Mouse (Mus musculus) lung, postnatal 0 days (tissue): ENCODE results near the gene Taar9. TPM values are rescaled to one million over a fixed set of nuclear protein-coding genes. Genes with fewer than 3 reads are reported as not detected.
"Not testable (repeated sequence)": the region's sequence is repeated elsewhere in the genome, so short reads cannot be mapped to it uniquely, and the experiment has no call there.

ENCODE experiments used
- ATAC-seq: fragments of 200-750 bp; cut with Nextera tagmentation; 2 replicates; pipeline ENCODE4 v1.8.0; 2017; ENCODE audit warnings: moderate library complexity
- DNase-seq: peaks from one replicate; pipeline ENCODE4 v3.0.0-alpha.2; 2016; ENCODE audit warnings: low spot score
- H3K27ac ChIP-seq: fragments of 300-500 bp; sonication (generic); 2 replicates; pipeline ENCODE4 v1.5.1; 2014; ENCODE audit warnings: antibody characterized with exemption, mild to moderate bottlenecking, low read length, mixed read lengths
- H3K27me3 ChIP-seq: fragments of 300-500 bp; sonication (generic); replicated peaks from 2 replicates; pipeline ENCODE4 v1.6.1; 2014; ENCODE audit warnings: low read length, mixed read lengths; ENCODE audit not compliant: insufficient read depth
- H3K36me3 ChIP-seq: fragments of 300-500 bp; sonication (generic); 2 replicates; pipeline ENCODE4 v1.6.1; 2014; ENCODE audit warnings: low read length, mixed read lengths; ENCODE audit not compliant: insufficient read depth
- H3K4me1 ChIP-seq: fragments of 300-500 bp; sonication (generic); 2 replicates; pipeline ENCODE4 v1.6.1; 2014; ENCODE audit warnings: antibody characterized with exemption, low read depth, low read length, mixed read lengths; ENCODE audit not compliant: insufficient read depth
- H3K4me2 ChIP-seq: fragments of 300-500 bp; sonication (generic); replicated peaks from 2 replicates; pipeline ENCODE4 v1.6.1; 2014; ENCODE audit warnings: low read depth, mild to moderate bottlenecking, low read length, moderate library complexity, mixed read lengths
- H3K4me3 ChIP-seq: fragments of 300-500 bp; sonication (generic); 2 replicates; pipeline ENCODE4 v1.5.1; 2014; ENCODE audit warnings: low read depth, low read length
- H3K9ac ChIP-seq: fragments of 300-500 bp; sonication (generic); replicated peaks from 2 replicates; pipeline ENCODE4 v1.6.1; 2014; ENCODE audit warnings: low read depth, mild to moderate bottlenecking
- H3K9me3 ChIP-seq: fragments of 300-500 bp; sonication (generic); 2 replicates; pipeline ENCODE4 v1.6.1; 2016; ENCODE audit warnings: low read length, mixed read lengths
- CTCF ChIP-seq: IDR thresholded peaks from 2 replicates; pipeline ENCODE4 v1.5.1; 2016; ENCODE audit warnings: antibody characterized with exemption, mild to moderate bottlenecking
- EP300 ChIP-seq: IDR thresholded peaks from 2 replicates; pipeline ENCODE4 v1.6.1; 2016; ENCODE audit warnings: antibody characterized with exemption, mild to moderate bottlenecking, control low read depth
- WGBS: fragments of 180-500 bp; shearing (Covaris S2); extraction: QIAGEN DNeasy Blood & Tissue Kit; methylation state at CpG from one replicate; pipeline ENCODE4 v1.1.7; 2014; 5-methylcytosine and 5-hydroxymethylcytosine counted together
- polyA plus RNA-seq: library from polyadenylated mRNA; unstranded; fragments of >200 nt; fragmentation: Nextera tagmentation; extraction: Ambion mirVana; gene quantifications from 2 replicates; pipeline ENCODE4 v1.2.1, GENCODE M21; 2015

The Taar9 gene
- polyA plus RNA-seq = not detected in 2 replicates

GRCm38 (mm10) chr10:24109434-24109833 is at the start of gene Taar9:
TSS of gene Taar9 (minus strand) at chr10:24109534.
- not testable (repeated sequence) for H3K9ac ChIP-seq, H3K36me3 ChIP-seq, DNase-seq, H3K4me1 ChIP-seq, ATAC-seq, H3K9me3 ChIP-seq, H3K27me3 ChIP-seq, H3K27ac ChIP-seq, H3K4me2 ChIP-seq, H3K4me3 ChIP-seq
- 74% methylated on average over 8 of the region's 8 CpGs for WGBS

GRCm38 (mm10) chr10:24158470-24159254 is 49.3 kb upstream of the Taar9 start:
- TF ChIP-seq EP300 (no peak), CTCF (no peak)
- H3K27me3 ChIP-seq = no peaks in the 10 kb centered on the region
- H3K4me3 ChIP-seq = no peak overlapping the region
- H3K4me2 ChIP-seq = no peak overlapping the region
- no peak overlapping the region for H3K27ac ChIP-seq
- WGBS = 95% methylated on average over 12 of the region's 12 CpGs
- peaks cover 15% of the 10 kb centered on the region for H3K36me3 ChIP-seq
- no peaks in the 10 kb centered on the region for H3K9me3 ChIP-seq
- no peak overlapping the region for H3K9ac ChIP-seq
- H3K4me1 ChIP-seq = no peaks in the 10 kb centered on the region
- ATAC-seq = no peak
- no peak for DNase-seq

GRCm38 (mm10) chr10:24150086-24150485 is 40.8 kb upstream of the Taar9 start:
- no peak for DNase-seq
- ATAC-seq = no peak
- Histone ChIP-seq H3K9ac (no peak overlapping the region; the same call in 1 of the 2 replicates), H3K4me3 (peak overlapping the region; percentile 63), H3K36me3 (no peaks in the 10 kb centered on the region), H3K4me2 (peak overlapping the region; percentile 59), H3K4me1 (0 out of 2 replicates have a peak, but pooled peaks cover 4% of the 10 kb centered on the region), H3K9me3 (no peaks in the 10 kb centered on the region), H3K27me3 (no peaks in the 10 kb centered on the region), H3K27ac (no peak overlapping the region)
- WGBS = 28% methylated on average over 7 of the region's 7 CpGs
- TF ChIP-seq CTCF (no peak), EP300 (no peak)

GRCm38 (mm10) chr10:24149135-24149781 is 39.9 kb upstream of the Taar9 start, which contains the start of gene Stx7:
TSS of gene Stx7 (plus strand) at chr10:24149302.
- DNase-seq (peak; percentile 98), ATAC-seq (peak; percentile 99)
- Histone ChIP-seq H3K27me3 (no peaks in the 10 kb centered on the region), H3K27ac (peak within 1 kb of the TSS; percentile 80), H3K9ac (peak within 1 kb of the TSS; percentile 62), H3K4me2 (peak within 1 kb of the TSS; percentile 59), H3K36me3 (no peaks in the 10 kb centered on the region), H3K4me3 (peak within 1 kb of the TSS; percentile 63), H3K9me3 (no peaks in the 10 kb centered on the region), H3K4me1 (0 out of 2 replicates have a peak, but pooled peaks cover 4% of the 10 kb centered on the region)
- under 1% methylated on average over 43 of the region's 45 CpGs for WGBS
- TF ChIP-seq CTCF (no peak), EP300 (no peak)

GRCm38 (mm10) chr10:24142735-24143134 is 33.4 kb upstream of the Taar9 start:
- no peak for TF ChIP-seq CTCF
- no peak for TF ChIP-seq EP300
- Histone ChIP-seq H3K36me3 (no peaks in the 10 kb centered on the region), H3K9ac (no peak overlapping the region)

GRCm38 (mm10) chr10:24138623-24139261 is 29.4 kb upstream of the Taar9 start:
- Histone ChIP-seq H3K27me3 (no peaks in the 10 kb centered on the region), H3K27ac (no peak overlapping the region), H3K4me2 (no peak overlapping the region), H3K36me3 (no peaks in the 10 kb centered on the region), H3K4me1 (no peaks in the 10 kb centered on the region), H3K9ac (no peak overlapping the region), H3K9me3 (no peaks in the 10 kb centered on the region), H3K4me3 (no peak overlapping the region)
- TF ChIP-seq EP300 (peak; percentile 26; the same call in 1 of the 2 replicates), CTCF (no peak)
- DNase-seq (peak; percentile 74), ATAC-seq (peak; percentile 61)
- 47% methylated on average over 2 of the region's 2 CpGs for WGBS

More at GRCm38 (mm10) chr10:24142735-24143134, 33.4 kb upstream of the Taar9 start:
- Histone ChIP-seq H3K4me3 (no peak overlapping the region), H3K9me3 (no peaks in the 10 kb centered on the region), H3K4me1 (no peaks in the 10 kb centered on the region), H3K4me2 (no peak overlapping the region), H3K27ac (no peak overlapping the region), H3K27me3 (no peaks in the 10 kb centered on the region)
- WGBS = 60% methylated on average over 3 of the region's 3 CpGs
- ATAC-seq (no peak), DNase-seq (no peak)
